Mouse (Mus musculus) retina, adult 2 months (tissue): Measurements from ENCODE around the gene Hrk.

Experiments used
- DNase-seq: peaks from one replicate; pipeline ENCODE4 v3.0.0-alpha.2; 2012; ENCODE audit warnings: low read depth, low spot score

The Hrk gene

GRCm38 (mm10) chr5:118165462-118165861 is 1.0 kb downstream of the Hrk start:
- DNase-seq = no peak

- DNase-seq = no peak
Observed at GRCm38 (mm10) chr5:118167561-118167995, 3.1 kb downstream of the Hrk start.

GRCm38 (mm10) chr5:118169222-118170221 is 5.1 kb downstream of the Hrk start:
- no peak for DNase-seq

DNA sequence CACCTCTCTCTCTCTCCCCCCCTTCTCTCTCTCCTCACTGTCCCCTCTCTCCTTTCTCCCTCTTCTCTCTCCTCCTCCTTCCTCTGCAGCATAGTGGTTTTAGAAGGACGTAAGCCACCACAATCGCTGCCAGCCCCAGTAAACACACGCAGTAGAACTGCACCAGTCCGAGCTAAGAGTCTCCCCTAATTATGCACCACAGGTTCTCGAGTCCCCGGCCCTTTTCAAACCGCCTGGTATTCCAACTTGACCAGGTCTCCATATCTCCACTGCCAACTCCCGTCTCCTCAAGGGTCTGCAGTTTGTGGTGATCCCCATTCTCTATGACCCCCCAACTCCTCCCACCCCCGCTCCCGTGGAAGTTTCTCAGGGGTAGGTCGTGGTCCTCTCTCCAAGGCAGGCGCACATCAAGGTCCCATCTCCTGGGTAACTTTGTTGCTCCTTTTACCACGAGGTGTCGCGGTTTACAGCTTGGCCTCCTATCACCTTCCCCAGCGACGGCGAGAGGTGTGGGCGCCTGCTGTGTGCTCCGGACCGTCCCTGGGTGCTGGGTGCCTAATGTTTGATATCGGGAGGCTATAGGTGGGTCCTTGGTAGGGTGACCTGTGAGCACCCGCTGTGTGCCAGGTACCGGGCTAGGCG is 6.6 kb downstream of the Hrk start:
- DNase-seq = no peak

DNA sequence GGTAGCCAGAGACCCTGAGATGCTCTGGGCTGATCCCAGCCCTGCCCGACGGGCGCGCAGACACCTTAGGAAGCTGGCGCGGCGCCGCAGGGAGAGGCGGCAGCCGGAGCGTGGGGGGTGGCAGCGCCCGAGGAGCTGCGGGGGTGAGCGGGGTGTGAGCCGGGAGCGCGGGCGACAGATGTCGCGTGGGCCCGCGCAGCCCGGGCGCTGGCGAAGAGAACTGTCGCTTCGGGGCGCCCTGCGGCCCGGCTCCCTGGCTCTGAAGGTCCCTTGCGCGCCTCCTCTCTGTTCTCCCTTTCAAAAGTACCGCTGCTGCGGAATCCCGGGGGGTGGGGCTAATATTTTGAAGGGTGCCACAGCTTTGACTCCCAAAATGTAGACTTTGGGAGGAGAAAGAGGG is 7.2 kb downstream of the Hrk start:
- DNase-seq = no peak

DNA sequence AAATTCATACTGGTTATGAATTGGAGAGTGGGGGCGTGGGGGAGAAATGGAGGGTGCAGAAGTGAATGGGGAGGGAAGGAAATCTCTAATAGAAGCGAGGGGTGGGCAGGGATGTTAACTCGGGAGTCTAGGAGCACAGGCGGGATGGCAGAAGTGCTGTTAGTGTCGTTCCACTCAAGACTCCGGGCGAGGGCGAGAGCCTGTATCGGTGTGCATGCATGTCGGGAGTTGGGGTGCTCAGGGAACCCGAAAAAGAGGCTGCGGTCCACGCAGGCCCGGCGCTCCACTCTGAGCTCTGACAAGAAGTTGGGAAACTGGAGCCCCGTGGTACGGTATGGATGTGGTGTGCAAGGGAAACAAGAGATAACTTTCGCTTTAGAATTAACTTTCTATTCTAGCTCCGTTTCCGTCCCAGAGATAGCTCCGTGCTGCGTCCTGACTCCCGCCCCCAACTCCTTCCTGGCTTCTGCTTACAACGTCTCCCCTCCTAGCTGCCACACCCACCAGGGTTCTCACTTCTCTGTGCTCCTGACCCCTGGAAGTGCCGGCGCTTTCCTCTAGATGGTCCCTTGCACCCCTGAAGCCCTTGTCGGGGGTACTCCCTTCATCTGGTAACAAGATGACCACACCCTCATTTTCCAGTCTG is 7.8 kb downstream of the Hrk start:
- no peak for DNase-seq

DNA sequence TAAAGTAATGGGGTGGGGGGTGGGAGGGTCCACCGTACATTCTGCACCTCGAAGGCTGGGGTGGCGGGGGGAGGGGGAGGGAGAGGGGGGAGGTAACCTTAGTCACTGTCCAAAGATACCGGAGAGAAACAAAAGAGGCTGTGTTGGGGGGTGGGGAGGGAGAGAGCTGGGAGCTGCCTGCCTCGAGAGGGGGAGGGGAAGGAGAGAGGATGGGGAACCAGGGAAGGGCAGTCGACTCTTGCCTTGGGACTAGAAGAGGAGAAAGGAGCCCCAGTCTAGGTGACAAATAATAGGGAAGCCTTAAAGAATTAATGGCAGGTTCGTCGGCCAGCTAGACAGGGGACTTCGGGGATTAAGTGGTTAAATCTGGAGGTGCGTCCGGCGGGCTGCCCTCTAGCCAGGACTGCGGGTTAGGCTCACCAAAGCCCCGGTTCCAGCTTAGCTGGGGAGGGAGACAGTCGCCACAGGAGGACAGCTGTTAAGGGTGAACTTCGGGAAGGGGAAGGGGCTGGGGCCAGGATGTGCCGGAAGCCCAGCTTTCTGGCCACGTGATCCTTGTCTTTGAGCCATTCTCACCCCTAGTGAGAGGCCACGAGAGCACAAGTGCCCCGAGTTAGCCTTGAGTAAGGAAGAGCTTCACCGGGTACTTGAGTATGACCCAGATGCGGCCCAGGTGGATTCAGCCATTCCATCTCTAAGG is 10.0 kb downstream of the Hrk start:
- DNase-seq = no peak

- DNase-seq = no peak
Observed at GRCm38 (mm10) chr5:118175137-118175536, 10.7 kb downstream of the Hrk start.

- DNase-seq = no peak
Observed at GRCm38 (mm10) chr5:118177640-118178039, 13.2 kb downstream of the Hrk start.

- no peak for DNase-seq
Observed at GRCm38 (mm10) chr5:118186903-118187633, 22.6 kb downstream of the Hrk start.

DNA sequence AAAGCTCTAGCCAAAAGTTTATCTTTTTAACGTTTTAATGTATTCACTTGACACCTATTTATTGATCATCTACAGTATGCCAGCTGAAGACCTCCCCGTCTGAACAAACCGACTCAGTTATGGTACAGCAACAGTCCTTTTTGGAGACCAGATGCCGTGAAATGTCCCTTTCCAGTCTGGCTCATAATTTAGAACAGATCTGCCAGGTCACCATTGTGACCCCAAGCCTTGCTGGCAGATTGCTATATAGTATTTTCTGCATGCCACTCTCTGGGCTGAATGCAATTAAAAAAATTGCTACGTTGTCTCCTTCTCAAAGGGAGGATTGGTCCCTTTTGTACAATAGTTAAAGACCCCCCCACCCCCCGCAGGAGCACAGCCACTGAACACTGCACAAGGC is 23.9 kb downstream of the Hrk start:
- DNase-seq = no peak

- DNase-seq = no peak
Observed at GRCm38 (mm10) chr5:118190491-118190890, 26.0 kb downstream of the Hrk start.

GRCm38 (mm10) chr5:118192221-118192620 is 27.8 kb downstream of the Hrk start:
- DNase-seq = no peak

- DNase-seq = no peak
Observed at GRCm38 (mm10) chr5:118197421-118197820, 33.0 kb downstream of the Hrk start.

GRCm38 (mm10) chr5:118199670-118200069 is 35.2 kb downstream of the Hrk start:
- DNase-seq = no peak

- DNase-seq = no peak
Observed at GRCm38 (mm10) chr5:118204675-118205440, 40.4 kb downstream of the Hrk start.

DNA sequence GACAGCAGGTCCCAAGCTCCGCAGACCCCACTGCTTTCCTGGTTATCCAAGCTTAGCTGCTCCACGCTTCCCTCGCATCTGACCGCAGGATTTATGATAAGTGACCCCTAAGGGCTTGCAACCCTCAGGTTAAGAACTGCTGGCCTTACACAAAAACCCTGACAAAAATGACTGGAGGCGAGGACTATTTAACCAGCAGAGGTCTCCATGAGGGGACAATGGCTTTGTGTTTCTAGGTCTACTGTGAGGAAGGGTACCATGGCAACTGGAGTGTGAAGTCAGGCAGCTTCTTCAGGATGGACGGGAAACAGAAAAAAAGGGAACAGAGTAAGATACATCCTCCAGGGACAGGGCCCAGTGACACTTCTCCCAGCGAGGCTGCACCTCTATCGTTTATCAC is 41.4 kb downstream of the Hrk start:
- no peak for DNase-seq

- peak; percentile 51 for DNase-seq
Observed at GRCm38 (mm10) chr5:118214012-118214411, 49.6 kb downstream of the Hrk start.

GRCm38 (mm10) chr5:118214418-118215154 is 50.1 kb downstream of the Hrk start:
- DNase-seq = no peak

DNA sequence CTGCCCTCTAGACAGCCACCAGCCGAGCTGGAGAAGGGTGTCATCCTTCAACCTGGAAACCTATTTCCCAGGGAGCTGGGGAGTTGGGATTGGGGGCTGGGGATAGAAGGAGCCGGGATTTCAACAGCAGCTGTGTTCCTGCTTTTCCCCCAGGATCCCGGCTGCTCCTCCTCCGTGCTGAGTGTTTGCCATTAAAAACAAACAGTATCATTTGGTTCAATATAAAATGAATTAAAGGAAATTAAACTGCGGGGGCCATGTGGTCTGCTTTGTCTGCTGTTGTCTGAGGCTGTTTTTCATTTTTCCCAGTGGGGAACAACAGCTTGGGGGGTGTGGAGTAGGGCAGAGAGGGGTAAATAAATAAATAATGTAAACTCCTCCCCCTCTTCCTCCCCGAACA is 53.0 kb downstream of the Hrk start:
- DNase-seq = no peak
